Mouse (Mus musculus) heart, embryonic 10.5 days (tissue): ENCODE data around the gene Dmd. TPM values are rescaled to one million over a fixed set of nuclear protein-coding genes. Genes with fewer than 3 reads are reported as not detected.
A peak's percentile ranks its signal among the peaks of the same experiment; 100 is the strongest.

ENCODE experiments used
- DNase-seq: peaks from one replicate; pipeline ENCODE4 v3.0.0-alpha.2; 2017; ENCODE audit warnings: low spot score
- H3K27ac ChIP-seq: fragments of 300-500 bp; sonication (generic); 2 replicates; pipeline ENCODE4 v1.5.1; 2016; ENCODE audit warnings: mild to moderate bottlenecking
- H3K27me3 ChIP-seq: fragments of 300-500 bp; sonication (generic); 2 replicates; pipeline ENCODE4 v1.6.1; 2016; ENCODE audit warnings: mild to moderate bottlenecking; ENCODE audit not compliant: poor library complexity, insufficient read depth, severe bottlenecking
- H3K36me3 ChIP-seq: fragments of 300-500 bp; sonication (generic); 2 replicates; pipeline ENCODE4 v1.6.1; 2016; ENCODE audit warnings: mild to moderate bottlenecking, moderate library complexity
- H3K4me1 ChIP-seq: fragments of 300-500 bp; sonication (generic); 2 replicates; pipeline ENCODE4 v1.6.1; 2016; ENCODE audit warnings: mild to moderate bottlenecking
- H3K4me3 ChIP-seq: fragments of 300-500 bp; sonication (generic); 2 replicates; pipeline ENCODE4 v1.5.1; 2016; ENCODE audit warnings: mild to moderate bottlenecking, moderate library complexity
- H3K9me3 ChIP-seq: fragments of 300-500 bp; sonication (generic); 2 replicates; pipeline ENCODE4 v1.6.1; 2016; ENCODE audit warnings: mild to moderate bottlenecking, moderate library complexity
- WGBS: fragments of 180-500 bp; shearing (Covaris S2); methylation state at CpG from one replicate; pipeline ENCODE4 v1.1.7; 2016; 5-methylcytosine and 5-hydroxymethylcytosine counted together
- polyA plus RNA-seq: library from polyadenylated mRNA; unstranded; fragments of >200 nt; fragmentation: Nextera tagmentation; extraction: Ambion mirVana; gene quantifications from 2 replicates; pipeline ENCODE4 v1.2.1, GENCODE M21; 2016

Gene Dmd
- polyA plus RNA-seq, 1 experiment from 2014 or later, result 18.1 TPM

- Histone ChIP-seq H3K36me3 (no peaks in the 10 kb centered on the region), H3K4me3 (no peak overlapping the region), H3K27me3 (no peaks in the 10 kb centered on the region), H3K4me1 (no peaks in the 10 kb centered on the region), H3K27ac (no peak overlapping the region), H3K9me3 (no peaks in the 10 kb centered on the region)
- 53% methylated on average over 3 of the region's 3 CpGs for WGBS
- DNase-seq, result no peak
These were observed 1495.3 kb downstream of the Dmd start for GRCm38 (mm10) chrX:84443985-84444384.

GRCm38 (mm10) chrX:84444638-84445037 lies 1496.0 kb downstream of the Dmd start:
- Histone ChIP-seq H3K4me3 (no peak overlapping the region), H3K36me3 (no peaks in the 10 kb centered on the region), H3K4me1 (no peaks in the 10 kb centered on the region), H3K27me3 (no peaks in the 10 kb centered on the region), H3K27ac (no peak overlapping the region), H3K9me3 (no peaks in the 10 kb centered on the region)
- DNase-seq, result no peak

GRCm38 (mm10) chrX:84454473-84454872 lies 1505.8 kb downstream of the Dmd start:
- Histone ChIP-seq H3K27me3 (no peaks in the 10 kb centered on the region), H3K4me3 (no peak overlapping the region), H3K36me3 (no peaks in the 10 kb centered on the region), H3K4me1 (no peaks in the 10 kb centered on the region), H3K27ac (no peak overlapping the region), H3K9me3 (no peaks in the 10 kb centered on the region)
- 83% methylated on average over 1 of the region's 1 CpGs for WGBS
- no peak for DNase-seq

GRCm38 (mm10) chrX:84514650-84515366 lies 1566.1 kb downstream of the Dmd start:
- H3K27me3 ChIP-seq, result no peaks in the 10 kb centered on the region
- no peak overlapping the region for H3K4me3 ChIP-seq
- H3K36me3 ChIP-seq, result no peaks in the 10 kb centered on the region
- no peak for DNase-seq
- no peak overlapping the region for H3K27ac ChIP-seq
- 80% methylated on average over 3 of the region's 3 CpGs for WGBS
- H3K9me3 ChIP-seq, result no peaks in the 10 kb centered on the region
- no peaks in the 10 kb centered on the region for H3K4me1 ChIP-seq

GRCm38 (mm10) chrX:84551995-84552394 lies 1603.3 kb downstream of the Dmd start:
- no peak for DNase-seq
- H3K4me3 ChIP-seq, result no peak overlapping the region
- H3K4me1 ChIP-seq, result no peaks in the 10 kb centered on the region
- WGBS, result 74% methylated on average over 1 of the region's 1 CpGs
- H3K36me3 ChIP-seq, result no peaks in the 10 kb centered on the region
- H3K27me3 ChIP-seq, result no peaks in the 10 kb centered on the region
- no peak overlapping the region for H3K27ac ChIP-seq
- no peaks in the 10 kb centered on the region for H3K9me3 ChIP-seq

GRCm38 (mm10) chrX:84553441-84553840 lies 1604.8 kb downstream of the Dmd start:
- H3K4me1 ChIP-seq, result no peaks in the 10 kb centered on the region
- H3K36me3 ChIP-seq, result no peaks in the 10 kb centered on the region
- H3K4me3 ChIP-seq, result no peak overlapping the region
- H3K27me3 ChIP-seq, result no peaks in the 10 kb centered on the region
- no peaks in the 10 kb centered on the region for H3K9me3 ChIP-seq
- no peak for DNase-seq
- no peak overlapping the region for H3K27ac ChIP-seq
- WGBS, result 12% methylated on average over 1 of the region's 1 CpGs

GRCm38 (mm10) chrX:84598476-84598875 lies 1649.8 kb downstream of the Dmd start:
- no peaks in the 10 kb centered on the region for H3K9me3 ChIP-seq
- H3K36me3 ChIP-seq, result no peaks in the 10 kb centered on the region
- no peak overlapping the region for H3K27ac ChIP-seq
- no peaks in the 10 kb centered on the region for H3K27me3 ChIP-seq
- no peak overlapping the region for H3K4me3 ChIP-seq
- no peak for DNase-seq
- no peaks in the 10 kb centered on the region for H3K4me1 ChIP-seq

DNA sequence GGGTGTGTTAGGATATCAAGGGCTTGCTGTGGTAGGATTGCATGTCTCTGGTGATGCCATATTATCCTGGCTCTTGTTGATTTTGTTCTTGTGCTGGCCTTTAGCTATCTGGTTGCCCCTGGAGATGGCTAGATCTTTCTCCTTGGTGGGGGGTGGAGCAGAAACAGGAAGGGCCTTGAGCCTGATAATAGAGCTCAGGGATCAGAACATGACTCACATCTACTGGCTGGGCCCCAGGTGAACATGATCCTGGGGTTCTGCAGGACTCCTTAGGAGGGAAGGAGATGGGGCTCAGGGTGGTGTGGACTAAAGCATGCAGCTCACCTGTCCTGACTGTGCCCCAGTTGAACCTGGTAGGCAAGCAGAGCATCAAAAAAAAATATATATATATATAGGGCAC lies 1691.8 kb downstream of the Dmd start:
- Histone ChIP-seq H3K9me3 (no peaks in the 10 kb centered on the region), H3K27me3 (no peaks in the 10 kb centered on the region), H3K4me1 (no peaks in the 10 kb centered on the region), H3K27ac (no peak overlapping the region), H3K36me3 (no peaks in the 10 kb centered on the region), H3K4me3 (no peak overlapping the region)
- no peak for DNase-seq

DNA sequence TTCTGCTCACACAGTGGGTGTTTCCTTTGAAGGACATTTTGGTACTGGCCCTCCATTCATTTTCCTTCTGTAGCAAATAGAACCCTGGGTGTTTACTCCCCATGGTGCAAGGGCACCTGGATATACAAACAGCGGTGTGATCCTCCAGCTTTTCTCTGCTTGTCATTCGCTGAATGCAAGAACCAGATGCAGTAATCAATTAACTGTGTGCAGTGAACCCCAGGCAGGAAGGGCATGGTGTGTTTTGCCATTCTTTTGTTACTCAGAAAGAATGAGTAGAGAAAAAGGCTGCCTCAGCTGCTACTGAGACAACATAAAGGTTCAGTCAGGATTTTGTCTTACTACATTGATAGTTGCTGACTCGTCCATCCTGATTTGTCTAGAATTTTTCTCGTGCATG lies 1799.0 kb downstream of the Dmd start:
- Histone ChIP-seq H3K36me3 (no peaks in the 10 kb centered on the region), H3K9me3 (no peaks in the 10 kb centered on the region), H3K4me3 (no peak overlapping the region), H3K27me3 (no peaks in the 10 kb centered on the region), H3K4me1 (no peaks in the 10 kb centered on the region), H3K27ac (no peak overlapping the region)
- 52% methylated on average over 4 of the region's 4 CpGs for WGBS
- no peak for DNase-seq

DNA sequence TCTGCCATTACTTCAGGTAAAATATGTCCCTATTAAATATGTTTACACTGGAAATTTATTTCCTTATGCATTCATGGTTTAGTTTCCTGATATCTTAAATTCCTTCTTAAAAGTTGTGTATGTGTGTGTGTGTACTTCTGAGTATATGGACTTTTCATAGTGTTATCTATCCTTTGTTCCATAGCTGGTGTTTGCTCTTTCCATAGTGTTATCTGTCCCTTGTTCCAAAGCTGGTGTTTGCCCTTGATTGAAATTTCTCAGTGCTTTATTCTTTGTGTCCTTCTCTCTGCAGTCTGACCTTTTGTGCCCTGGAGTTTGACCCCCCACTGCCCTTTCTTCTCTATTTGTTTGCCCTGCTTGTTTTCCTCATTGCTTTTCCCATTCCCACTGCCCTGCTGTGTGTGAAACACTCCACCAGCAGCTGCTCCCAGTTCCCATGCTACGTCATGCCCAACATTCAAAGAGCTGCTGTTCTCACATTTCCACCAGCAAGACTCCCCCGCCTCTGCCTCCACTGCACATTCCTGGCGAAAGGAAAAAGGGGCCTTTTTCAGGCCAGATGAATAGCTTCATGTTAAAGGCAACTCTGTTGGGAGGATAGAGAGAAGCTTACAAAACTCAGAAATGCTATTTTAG lies 1911.5 kb downstream of the Dmd start:
- DNase-seq, result peak; percentile 75
- Histone ChIP-seq H3K4me1 (no peaks in the 10 kb centered on the region), H3K36me3 (no peaks in the 10 kb centered on the region), H3K27ac (no peak overlapping the region), H3K9me3 (no peaks in the 10 kb centered on the region), H3K4me3 (no peak overlapping the region), H3K27me3 (no peaks in the 10 kb centered on the region)
- whole genome bisulfite sequencing, result 34% methylated on average over 3 of the region's 3 CpGs

DNA sequence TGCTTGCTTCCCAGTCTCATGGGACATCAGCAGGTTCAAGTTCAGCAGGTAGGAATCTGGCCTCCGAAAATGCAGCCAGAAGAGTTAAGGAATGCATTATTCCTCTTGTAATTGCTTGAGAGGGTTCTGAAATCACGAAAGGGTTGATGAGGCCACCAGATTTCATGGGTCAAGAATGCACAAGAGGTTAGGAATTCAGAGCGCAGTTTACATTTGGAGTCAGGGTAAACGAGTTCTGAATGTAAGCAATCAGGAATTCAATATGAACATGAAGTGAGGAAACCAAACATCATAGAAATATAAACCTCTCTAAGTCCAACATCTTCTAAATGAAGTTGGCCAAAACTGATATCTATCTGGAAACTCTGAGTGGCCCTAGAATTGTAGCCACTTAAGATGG lies 1924.4 kb downstream of the Dmd start:
- no peaks in the 10 kb centered on the region for H3K36me3 ChIP-seq
- no peak overlapping the region for H3K27ac ChIP-seq
- no peak overlapping the region for H3K4me3 ChIP-seq
- DNase-seq, result no peak
- WGBS, result 72% methylated on average over 4 of the region's 4 CpGs
- H3K27me3 ChIP-seq, result no peaks in the 10 kb centered on the region
- no peaks in the 10 kb centered on the region for H3K9me3 ChIP-seq
- H3K4me1 ChIP-seq, result no peaks in the 10 kb centered on the region

- WGBS, result 64% methylated on average over 3 of the region's 3 CpGs
- H3K27me3 ChIP-seq, result no peaks in the 10 kb centered on the region
- DNase-seq, result no peak
- H3K27ac ChIP-seq, result no peak overlapping the region
- H3K36me3 ChIP-seq, result no peaks in the 10 kb centered on the region
- no peaks in the 10 kb centered on the region for H3K4me1 ChIP-seq
- H3K4me3 ChIP-seq, result no peak overlapping the region
- H3K9me3 ChIP-seq, result no peaks in the 10 kb centered on the region
These were observed 1929.5 kb downstream of the Dmd start for GRCm38 (mm10) chrX:84878125-84878524.

DNA sequence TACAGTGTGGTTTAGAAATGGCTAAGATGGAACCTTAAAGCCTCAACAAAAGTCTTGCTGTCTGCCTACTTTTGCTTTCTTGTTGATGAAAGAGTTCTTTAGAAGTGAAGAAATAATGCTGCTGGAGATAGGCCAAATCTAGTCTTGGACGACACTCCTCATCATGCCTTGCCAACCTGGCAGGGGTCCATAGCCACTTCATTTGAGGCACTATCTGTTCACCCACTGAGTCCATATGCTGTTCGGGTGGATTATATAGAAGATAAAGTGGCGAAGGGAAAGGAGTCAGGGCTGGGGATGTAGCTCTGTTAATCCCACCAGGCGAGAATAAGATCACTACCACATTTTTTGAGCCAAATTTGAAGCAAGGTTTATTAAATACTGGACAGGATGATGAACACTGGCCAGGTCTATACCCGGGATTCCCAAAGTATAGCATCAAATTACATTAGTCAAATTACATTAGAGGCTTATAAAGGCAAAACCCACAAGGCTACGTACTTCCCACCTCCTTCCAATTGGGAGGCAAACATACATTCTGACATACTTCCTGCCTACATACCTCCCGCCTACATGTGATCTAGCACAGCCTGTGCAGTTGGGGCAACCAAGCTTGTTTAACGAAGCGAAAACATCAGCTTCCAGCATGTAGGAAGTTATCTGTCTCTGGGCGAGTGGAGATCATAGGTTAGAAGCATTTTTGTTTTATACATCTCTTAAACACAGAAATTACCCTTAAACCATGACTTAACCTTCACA lies 1984.2 kb downstream of the Dmd start:
- DNase-seq, result no peak
- H3K4me3 ChIP-seq, result no peak overlapping the region
- H3K27ac ChIP-seq, result no peak overlapping the region
- H3K4me1 ChIP-seq, result no peaks in the 10 kb centered on the region
- H3K27me3 ChIP-seq, result no peaks in the 10 kb centered on the region
- H3K36me3 ChIP-seq, result no peaks in the 10 kb centered on the region
- WGBS, result 78% methylated on average over 10 of the region's 10 CpGs
- H3K9me3 ChIP-seq, result no peaks in the 10 kb centered on the region
